Mouse (Mus musculus) right cerebral cortex, postnatal 10 days (tissue): Measurements from ENCODE around the gene Exosc1.

Experiments
- DNase-seq, 2 experiments: peaks; one replicate each; pipeline ENCODE4 v3.0.0; 2021; ENCODE audit warnings: low spot score in 2 of 2

Exosc1 gene

DNA sequence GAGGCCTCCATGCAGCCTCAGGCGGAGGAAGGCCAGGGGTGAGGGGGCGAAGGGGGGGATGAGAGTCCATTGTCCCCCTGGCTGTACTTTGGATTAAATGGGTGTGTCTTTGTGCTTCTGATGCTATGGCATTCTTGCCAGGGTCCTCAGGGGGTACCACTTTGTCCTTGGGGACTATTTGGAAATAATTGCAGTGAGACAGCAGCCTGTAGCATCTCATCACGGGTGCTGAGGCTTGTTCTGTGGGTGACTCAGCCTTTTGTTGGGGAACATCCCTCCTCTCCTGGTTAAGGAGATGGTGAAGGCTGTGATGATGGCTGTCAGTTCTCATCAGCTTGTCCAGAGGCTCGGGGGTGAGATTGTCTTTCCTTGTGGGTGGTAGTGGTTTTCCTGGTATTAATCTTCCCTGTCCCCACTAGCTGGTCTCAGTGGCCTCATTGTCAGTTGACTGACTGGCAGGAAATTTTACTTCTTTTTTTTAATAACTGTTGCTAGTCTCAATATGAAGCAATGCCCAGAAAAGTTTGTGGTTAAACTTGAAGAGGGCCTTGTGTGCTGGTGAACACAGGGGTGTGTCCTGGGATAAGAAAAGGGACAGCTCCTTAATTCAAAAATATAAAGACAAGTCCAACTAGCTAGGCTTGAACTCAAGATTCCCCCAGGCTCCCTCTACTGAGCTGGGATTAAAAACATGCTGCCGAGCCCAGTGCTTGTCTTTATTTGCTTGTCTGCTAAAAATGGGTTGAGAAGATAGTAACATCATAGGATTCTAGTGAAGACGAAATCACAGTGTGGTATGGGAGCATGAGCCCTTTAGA lies 19.2 kb downstream of the Exosc1 start:
- DNase-seq, result no peak

DNA sequence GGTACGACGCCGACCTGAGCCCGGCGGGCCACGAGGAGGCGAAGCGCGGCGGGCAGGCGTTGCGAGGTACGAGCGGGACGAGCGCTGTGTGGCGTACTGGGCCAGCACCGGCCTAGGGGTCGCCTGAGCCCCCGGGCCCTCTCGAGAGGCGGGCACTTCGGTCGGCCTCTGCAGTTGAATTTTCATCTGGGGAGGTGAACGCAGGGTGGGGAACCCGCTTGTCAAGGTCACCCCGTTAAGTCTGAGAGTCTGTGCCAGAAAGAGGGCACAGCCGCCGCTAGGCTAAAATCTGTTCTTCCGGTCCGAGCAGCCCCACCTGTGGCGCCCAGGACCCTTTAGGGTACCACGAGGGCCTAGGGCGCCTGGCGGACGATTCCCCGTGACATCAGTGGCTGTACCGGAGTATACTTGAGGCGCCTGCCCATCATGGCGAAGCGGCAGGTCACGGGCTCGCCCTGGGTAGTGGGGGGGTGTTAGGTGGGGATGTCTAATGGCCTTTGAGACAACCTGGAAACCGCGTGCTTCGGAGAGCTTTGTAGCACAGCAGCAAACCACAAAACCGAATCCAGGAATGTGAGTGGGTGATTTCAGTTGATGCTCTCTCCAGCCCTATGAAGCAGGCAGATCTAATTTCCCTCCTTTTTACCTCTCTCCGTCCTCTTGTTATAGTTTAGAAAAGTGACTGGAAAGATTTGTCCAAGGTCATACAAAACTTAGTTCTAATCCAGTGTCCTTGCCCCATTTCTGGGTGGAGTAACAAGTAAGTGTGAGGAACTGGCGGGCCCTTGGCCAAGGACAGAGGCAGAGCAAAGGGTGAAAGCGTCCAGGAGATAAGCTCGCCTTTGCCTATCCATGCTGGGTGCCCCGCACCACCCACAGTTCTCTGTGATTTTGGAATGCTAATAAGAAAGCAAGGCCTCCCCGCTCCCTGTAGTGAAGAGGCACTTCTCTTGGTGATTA lies 20.8 kb downstream of the Exosc1 start:
- peak; percentile 45 to 60 for DNase-seq

DNA sequence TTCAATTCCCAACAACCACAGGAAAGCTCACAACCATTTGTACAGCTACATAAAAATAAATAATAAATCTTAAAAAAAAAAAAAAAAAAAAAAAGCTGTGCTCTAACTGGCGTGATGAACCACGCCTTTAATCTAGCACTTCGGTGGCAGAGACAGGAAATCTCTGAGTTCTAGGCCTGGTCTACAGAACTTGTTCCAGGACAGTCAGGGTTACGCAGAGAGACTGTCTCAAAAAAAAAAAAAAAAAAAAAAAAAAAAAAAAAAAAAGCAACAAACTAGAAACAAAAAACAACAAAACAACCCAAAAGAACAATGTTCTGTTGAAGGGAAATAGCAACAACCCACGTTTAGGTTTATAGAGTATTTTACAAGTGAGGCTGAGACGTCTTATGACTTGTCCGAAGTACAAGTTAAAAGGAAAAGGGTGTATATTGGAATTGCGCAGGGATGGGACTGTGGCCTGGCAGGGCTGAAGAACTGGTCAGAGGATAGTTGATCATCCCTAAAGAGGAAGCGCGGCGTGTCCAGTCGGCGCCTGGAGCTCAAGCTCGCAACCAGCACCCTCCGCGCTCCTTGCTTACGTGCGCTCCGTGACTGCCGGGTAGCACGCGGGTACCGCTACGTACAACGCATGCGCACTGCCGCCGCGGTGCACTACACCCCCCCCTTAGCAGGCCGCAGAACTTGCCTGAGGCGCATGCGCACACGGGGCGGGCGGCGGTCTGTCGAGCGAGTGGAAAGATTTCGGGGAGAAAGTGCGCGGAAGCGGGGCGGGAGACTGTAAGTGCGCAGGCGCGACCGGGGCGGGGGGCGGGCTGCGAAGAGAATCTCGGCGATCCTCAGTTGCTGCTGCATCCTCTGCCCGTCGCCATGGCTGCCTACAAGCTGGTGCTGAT lies 21.8 kb downstream of the Exosc1 start, which contains the start of gene Pgam1:
Gene Pgam1, plus strand, starts transcription at position 746 of the 896 bp plus-strand sequence.
- DNase-seq, result peak; percentile 97 to 99

DNA sequence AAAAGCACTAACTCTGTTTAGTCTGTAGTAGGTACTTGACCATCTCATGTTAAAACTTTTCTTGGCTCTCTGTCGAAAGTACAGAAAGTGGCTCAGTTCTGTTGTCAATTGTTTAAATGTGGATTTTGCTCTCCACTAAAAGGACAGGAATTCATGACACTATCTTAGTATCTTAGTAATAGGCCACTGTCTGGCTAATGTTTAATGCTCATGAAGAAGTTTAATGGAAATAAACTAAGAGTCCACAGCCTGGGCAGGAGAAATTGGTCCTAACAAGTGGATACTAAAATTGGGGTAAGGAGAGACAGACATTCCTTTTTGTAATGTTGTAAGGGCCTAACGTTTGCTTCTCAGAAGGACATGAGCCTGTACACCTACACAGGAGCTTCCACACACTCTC lies 22.8 kb downstream of the Exosc1 start:
- DNase-seq, result no peak

DNA sequence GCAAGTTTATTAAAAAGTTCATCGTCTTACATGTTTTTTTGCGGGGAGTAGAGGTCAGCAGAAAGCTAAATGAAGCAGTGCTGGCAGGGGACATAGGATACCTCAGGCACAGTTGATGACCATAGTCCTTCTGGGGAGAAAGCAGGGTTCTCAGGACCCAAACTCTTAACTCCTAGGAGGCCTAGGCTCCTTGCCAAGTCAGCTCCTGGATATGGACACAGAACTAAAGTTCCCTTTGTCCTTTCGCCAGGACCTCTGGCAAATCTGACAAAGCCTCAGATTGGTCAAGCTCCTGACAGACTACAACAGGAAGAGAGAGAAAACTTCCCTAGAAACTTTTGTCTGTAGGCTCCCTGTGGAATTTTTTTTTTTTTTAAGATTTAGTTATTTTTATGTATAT lies 24.5 kb downstream of the Exosc1 start:
- no peak for DNase-seq

DNA sequence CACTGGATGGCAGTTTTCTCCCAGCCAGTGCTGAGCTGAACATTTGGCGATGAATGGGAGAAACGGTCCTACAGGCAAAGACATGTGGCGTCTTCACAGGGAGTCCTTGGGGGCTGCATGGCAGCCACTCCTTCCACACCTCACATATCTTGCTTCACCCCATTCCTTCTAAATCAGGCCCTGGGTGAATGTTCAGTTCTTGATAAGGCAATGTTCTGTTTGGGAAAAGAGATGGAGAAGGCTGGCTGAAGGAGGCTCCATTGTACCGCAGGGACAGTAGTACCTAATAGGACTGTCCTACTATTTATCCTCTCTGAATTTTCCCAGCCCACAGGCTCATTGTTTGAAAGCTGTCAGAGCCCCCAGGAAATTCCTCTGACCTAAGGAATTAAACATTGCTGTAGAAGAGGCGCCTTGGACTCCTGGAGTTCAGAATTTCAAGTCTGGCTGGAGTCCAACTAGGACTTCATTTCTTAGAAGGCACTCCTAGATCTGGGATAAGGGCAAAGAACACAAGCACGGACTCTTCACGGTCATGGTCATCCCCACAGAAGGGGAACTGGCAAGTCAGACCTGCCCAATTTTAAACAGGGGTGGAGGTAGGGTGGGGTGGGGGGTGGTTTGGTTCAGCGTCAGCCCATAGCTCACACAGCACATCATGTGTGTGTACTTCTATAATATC lies 26.0 kb downstream of the Exosc1 start:
- DNase-seq, result no peak

DNA sequence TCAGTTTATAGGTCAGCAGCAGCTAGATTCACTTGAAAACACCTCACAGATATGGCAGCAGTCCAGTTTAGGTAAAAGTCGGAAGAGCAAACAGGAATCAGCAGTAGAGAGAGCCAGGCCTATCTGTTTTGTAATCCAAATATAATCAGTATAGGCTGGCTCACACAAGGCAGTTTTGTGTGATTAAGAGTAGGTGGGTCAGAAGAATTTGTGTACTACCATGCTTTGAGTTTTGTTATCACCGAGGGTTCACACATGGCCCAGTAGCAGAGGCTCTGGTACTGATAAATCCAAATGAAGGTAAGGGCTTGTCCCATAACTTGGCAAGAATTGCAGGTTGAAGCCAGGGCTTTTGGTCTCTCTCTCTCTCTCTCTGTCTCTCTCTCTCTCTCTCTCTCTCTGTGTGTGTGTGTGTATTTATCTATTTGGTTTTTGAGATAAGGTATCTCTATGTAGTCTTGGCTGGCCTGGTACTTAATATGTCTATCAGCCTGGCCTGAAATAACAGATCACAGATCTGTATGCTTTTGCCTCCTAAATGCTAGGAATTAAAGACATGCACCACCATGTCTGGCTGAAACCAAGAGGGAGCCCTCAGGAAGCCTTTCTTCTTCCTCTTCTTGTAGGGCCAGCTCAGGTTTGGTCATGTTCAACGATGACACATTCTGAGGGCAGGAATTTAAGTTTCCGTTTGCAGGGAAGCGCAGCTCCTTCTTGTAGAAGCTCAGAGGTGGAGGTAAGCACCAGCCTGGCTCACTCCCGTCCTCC lies 26.7 kb downstream of the Exosc1 start:
- DNase-seq, result no peak

DNA sequence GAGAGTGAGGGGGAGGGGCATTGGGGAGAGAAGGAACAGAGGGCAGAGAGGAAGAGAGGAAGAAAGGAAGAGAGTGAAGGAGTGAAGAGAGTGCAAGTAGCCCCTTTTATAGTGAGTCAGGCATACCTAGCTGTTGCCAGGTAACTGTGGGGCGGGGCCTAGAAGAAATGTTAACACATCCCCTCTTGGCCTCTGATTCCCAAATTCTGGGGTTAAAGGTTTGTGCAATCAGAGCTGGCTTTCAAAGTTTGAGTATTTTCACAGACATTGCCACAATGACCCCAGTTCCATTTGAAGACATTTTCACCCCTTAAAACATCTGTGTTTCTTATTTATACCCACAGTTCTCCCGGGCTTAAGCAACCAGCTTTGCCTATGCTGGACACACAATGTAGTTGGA lies 28.0 kb downstream of the Exosc1 start:
- no peak for DNase-seq

DNA sequence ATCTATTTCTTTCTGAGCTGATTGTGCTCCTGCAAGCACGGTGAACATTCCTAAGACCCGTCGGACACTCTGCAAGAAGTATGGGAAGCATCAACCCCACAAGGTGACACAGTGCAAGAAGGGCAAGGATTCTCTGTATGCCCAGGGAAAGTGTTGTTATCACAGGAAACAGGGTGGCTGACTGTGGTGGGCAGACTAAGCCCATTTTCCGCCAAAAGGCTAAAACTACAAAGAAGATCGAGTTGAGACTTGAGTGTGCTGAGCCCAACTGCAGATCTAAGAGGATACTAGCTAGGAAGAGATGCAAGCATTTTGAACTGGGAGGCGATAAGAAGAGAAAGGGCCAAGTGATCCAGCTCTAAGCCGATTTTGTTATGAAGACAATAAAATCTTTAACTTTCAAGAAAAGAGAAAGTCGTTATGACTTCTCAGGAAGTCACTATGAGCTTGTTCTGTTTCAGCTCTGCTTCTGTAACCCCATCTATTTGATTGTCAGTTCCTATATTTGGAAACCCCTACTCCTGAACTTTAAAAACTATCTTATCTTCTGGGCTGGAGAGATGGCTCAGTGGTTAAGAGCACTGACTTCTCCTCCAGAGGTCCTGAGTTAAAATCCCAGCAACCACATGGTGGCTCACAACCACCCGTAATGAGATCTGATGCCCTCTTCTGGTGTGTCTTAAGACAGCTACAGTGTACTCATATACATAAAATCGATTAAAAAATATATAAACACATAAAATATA lies 30.2 kb downstream of the Exosc1 start:
- DNase-seq, result no peak

DNA sequence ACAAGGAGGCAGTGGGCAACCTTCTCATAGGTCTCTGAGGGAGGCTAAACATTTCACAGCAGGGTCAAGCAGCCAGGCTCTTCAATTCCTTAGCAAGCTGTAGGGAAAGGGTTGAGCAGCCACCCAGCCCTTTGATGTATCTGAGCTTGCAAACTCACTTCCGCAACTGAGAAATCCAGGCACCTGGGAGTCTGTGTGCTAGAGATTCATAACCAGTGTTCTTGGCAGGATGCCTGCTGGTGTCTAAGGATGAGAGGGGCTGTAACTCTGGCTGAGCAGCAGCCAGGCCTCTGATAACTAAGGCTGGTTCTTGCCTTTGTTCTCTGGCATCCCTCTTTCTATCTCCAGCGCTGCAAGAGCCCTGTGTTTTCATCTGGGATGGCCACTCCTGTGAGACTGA lies 31.5 kb downstream of the Exosc1 start:
- no peak for DNase-seq

DNA sequence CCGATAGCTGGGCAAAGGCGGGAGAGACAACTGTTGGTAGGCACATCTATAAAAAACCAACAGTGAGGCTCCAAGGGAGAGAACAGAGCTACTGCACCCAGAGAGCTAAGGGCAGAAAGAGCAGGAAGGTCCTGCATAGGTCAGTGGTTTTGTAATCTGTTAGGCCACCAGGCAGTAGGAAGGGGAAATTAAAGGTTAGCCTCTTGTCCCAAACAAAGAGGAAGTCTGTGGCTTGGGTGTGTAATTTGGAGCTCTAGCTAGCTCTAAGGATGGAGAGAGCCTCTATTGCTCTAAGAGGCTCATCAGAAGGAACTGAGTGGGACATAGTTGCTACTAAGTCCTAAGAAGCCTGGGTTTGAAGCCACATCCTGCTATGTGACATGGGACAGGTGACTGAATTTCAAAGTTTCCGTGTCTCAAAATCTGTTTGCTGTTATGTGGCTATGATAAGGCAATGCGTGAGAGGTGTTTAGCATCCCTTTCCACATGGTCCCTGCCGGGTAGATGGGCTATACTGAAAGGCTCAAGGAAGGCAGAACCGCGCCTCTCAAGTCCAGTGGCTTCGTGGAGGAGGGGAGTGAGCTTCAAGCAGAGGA lies 32.6 kb downstream of the Exosc1 start:
- DNase-seq, result no peak

DNA sequence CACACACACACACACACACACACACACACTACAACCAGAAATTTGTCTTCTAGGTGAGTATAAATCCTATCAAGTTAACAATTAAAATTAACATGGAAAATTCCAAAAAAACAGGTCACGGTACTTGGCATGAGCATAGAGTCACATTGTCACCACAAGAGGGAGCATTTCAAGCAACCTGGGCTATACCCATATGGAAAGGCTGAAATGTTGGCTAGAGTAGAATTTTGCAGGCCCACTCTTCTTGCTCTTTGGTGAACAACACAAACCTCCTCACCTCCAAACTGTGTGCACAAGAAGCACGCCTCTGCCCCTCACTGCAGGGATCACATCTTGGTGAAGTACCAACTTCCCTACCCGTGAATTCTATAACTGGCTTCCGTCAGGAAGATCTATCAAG lies 34.4 kb downstream of the Exosc1 start:
- DNase-seq, result no peak

DNA sequence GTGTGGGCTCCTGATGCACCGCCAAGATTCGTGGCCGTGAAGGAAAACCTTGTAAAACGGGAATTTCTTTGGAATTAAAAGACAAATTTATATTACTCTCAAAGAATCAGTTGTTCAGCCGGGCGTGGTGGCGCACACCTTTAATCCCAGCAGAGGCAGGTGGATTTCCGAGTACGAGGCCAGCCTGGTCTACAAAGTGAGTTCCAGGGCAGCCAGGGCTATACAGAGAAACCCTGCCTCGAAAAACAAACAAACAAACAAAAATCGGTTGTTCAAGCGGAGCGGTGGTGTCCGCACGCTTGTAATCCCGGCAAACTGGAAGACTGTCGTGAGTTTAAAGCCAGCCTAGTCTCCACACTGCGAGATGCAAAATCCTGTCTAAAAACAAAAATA lies 36.9 kb downstream of the Exosc1 start:
- no peak for DNase-seq

DNA sequence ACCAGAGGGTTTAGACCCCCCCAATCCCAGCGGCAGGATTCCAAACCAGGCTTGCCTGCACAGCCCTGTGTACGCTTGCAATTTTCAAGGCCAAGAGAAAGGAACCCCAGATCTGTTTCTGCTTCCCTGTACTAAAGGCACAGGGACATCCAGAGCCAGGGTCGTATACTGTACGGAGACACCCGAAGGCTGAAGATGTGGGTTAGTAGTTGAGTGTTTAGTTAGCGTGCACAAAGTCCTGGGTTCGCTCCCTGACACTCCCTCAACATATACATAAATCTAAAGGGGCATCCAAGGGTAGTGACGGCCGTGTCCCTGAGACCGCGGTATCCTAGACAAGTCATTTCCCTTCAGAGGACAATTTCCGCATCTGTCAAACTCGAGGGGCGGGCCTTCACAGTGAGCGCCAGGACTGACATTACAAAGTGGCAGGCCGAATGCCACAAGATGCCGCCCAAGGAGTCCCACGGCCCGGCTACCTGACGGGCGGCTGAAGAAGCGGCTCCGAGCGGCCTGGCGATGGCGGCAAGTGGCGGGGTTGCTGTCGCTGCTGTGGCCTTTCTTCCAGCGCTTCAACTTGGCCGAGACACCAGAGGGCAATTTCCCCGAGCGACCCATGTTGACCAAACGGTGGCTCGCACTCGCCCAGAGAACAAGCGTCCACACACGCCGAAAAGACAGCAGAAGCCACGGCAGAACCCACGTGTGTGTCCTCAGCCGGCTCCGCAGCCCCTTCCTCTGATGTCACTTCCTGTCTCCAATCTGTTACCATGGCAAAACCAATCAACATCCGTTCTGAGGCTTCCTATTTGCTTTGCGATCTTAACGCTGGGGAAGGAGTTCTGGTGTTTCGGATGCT lies 37.5 kb downstream of the Exosc1 start, which contains the start of gene Rrp12:
Gene Rrp12, minus strand, starts transcription at position 714 of the 859 bp plus-strand sequence.
- peak; percentile 88 to 94 for DNase-seq

DNA sequence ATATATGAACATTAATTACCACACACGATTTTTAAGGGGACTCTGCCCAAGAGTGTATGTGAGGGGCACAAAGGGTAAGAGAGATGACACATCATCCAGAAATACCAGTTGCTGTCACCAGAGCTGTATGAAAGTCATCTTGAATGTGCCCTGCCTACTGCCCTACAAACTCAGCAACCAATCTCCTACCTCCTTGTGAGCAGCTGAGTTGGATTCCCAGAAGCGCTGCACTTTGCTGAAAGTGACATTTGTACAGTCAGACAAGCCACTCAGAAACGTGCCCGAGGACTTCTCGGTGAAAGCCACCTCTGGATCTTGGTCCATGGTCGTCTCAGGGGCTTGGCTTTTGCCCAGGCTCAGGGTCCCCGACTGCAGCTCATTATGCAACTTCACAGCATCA lies 38.3 kb downstream of the Exosc1 start:
- no peak for DNase-seq

DNA sequence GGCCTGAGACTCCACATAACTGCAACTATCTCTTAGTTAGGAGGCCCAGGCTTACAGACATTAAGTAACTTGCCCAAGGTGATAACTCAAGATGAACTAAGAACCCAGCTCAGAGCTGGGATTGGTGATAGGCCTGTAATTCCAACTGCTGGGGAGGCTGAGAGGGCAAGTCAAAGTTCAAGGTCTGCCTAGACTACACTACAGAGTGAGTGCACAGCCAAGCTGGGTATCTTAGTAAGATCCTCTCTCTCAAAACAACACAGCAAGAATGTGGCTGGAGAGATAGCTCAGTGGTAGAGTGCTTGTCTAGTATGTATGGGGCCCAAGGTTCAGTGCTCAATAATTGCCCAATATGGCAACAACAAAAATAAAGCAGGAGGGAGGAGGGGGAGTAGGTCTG lies 45.0 kb downstream of the Exosc1 start:
- DNase-seq, result no peak

DNA sequence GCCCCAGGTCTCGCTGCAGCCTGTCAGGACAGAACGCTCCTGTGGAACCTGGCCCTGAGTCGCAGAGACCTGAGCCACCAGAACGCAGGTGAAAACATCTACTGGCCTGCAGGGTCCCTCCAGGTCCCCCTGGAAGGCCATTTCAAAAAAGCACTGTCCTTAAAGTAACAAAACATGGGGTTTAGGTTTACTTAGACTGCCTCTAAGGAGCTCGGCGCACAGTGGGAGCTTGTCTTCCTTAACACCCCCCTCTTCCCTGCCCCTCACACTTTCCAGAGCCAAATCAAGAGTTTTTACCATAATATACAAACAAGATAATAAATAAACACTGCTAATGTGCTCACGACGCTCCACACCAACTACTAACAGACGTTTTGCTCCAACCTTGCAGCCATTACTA lies 49.3 kb downstream of the Exosc1 start:
- no peak for DNase-seq

DNA sequence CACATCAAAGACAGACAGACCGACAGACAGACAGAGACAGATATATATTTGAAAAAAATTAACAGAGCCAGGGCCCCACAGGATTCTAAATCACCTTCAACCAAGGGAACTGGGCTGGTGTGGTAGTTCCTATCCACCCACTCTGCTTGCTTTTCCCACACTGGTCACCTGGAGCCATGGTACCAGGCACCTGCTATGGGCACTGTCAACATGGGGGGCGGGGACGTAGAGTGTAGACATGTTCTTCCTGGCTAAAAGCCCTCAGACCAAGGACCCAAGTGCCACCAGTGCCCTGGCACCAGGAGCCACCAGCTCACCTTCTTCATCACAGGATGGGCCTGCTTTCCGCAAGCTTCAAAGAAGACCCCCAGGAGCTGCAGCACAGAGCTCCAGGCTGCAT lies 51.4 kb downstream of the Exosc1 start:
- DNase-seq, result no peak
